Mouse (Mus musculus) liver, adult (tissue): ENCODE measurements at regions not wholly inside any gene's neighbourhood (a gene's known extent, or its start where the extent isn't known, plus 50 kb on each side); places are given as distances from the start of the nearest gene placed in this dataset.

ENCODE experiments used
- GATA4 ChIP-seq: IDR thresholded peaks from 2 replicates; pipeline ENCODE4 v1.6.1; 2014; ENCODE audit warnings: mild to moderate bottlenecking, low read length; ENCODE audit not compliant: insufficient replicate concordance

DNA sequence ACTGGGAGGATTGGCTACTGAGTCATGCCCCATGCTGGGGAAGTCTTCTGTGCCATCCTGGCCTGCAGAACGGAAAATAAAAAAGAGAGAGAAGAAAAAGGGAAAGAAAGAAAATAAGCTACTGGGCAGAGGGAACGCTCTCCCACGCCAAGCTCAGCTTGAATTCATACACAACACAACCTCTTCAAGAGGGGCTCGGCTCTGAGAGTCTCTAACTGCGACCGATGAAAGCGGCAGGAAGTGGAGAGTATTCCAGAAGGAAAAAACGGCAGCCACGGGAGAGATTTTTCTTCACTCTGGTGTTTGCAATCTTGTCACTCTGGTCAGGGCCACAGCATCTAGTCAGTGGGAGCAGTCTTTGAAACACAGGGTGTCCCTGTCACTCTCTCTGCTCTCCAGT is 358.6 kb downstream of the Sox9 start:
- no peak for TF ChIP-seq GATA4

DNA sequence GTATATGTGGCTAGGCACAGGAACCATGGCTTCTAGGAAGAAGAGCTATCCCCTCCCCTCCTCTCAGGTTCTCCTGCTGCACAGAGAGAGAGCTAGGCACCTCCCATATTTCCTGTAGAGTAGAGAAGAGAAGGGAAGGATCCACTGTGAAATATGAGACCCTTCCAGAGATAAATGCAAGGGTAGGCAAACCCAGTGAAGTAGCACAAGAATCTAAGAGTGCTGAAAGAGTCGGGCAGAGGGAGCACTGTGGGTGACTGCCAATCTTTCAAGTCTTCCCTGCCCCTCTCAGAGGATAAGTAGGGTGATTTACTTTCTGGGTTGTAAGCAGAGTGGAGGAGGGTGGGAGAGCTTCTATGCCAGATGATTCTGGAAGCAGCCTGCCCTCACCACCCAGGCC is 360.8 kb downstream of the Sox9 start:
- TF ChIP-seq GATA4 = no peak

DNA sequence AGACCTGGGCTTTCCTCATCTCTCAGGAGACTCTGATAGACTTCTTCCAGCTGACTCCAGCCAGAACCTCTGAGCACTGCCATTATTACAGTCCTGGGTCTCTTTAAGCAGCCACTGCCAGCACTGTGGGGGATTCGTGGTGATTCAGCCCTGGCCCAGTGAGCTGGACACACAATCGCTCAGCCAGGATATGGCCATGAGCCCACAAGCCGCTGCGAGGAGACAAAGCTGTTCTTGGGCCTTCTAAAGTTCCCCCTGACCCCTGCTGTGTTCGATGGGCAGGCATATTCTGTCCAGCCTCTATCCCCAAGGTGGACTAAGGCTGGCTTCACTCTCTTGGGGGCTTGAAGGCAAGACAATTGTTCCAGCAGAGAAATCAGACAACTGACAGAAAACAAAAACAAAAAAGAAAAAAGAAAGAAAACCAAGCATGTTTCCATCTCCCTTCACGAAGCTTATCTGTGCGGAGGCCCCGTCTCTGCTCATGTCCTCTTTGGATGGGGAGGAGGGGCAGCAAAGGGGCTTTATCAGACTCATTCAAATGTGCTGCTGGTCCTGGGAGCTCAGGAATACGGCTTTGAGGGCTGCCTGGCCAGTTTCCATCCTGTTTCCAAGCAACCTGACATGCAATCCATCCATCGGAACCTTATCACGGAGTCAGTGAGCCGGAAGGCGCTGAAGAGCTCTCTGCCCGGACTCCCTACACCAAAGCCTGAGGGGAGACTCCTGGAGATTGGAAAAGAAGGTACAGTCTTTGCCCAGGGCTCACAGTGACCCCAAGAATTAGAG is 362.0 kb downstream of the Sox9 start:
- TF ChIP-seq GATA4 = no peak

DNA sequence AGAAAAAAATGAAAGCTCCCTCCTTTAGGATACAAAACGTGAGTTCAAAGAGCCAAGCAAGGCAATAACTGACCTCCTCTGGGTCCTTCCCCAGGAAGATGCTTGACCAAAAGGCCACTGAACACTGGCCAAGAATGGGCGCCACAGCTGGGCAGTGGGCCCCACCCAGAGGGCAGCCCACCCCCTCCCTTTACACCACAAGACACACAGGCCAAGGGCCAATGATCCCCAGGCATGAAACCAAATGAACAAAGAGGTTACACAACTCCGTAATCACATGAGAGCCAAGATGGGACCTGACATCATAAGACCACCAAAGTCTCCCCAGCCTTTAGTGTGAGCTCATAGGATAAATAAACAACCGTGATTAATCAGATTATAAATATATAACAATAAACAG is 363.7 kb downstream of the Sox9 start:
- TF ChIP-seq GATA4 = no peak

DNA sequence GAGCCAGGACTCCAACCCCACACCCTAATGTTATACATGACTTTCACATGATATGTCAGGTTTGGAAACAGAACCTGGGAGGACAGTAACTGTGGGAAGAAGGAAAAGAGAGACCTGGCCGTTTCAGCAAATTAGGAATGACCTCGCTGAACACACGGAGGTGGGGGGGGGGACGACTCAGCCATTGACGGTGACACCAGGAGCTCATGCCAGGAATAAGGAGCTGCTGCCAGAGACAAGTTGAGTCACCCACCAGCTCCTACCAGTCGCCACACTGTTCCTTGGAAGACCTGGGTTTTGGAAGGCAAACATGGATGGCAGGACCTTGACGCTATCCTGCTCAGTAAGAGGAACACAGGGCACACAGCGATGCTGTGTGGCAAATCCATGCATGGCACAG is 364.7 kb downstream of the Sox9 start:
- no peak for TF ChIP-seq GATA4

DNA sequence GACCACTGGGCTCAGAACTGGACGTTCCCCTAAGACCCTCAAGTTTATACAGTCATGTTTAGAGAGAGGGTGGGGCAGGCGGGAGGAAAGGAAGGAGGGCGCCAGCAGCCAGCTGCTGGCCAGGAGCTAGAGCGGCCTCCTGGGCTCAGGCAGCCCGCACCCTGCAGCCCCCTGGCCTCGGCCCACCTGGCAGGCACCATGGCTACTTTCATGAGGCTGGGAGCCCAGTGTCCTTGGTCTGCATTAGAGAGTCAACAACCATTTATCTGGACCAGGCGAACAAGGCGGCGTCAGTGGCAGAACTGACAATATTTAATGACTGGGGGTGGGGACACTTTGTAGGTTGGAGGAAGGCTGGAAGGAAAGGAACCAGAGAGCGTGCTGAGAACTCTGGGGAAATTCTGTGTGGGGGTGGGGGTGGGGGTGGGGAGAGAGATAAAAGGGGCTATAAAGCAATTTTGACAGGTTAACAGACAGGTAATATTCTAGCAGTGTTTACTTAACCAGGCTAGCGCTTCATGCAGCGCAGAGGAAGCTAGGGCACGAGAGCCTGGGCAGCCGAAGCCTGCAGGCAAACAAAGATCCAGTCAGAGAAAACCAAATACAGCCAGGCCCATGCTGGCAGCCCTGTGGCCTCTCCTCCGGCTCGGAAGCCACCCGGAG is 365.6 kb downstream of the Sox9 start:
- TF ChIP-seq GATA4 = no peak

DNA sequence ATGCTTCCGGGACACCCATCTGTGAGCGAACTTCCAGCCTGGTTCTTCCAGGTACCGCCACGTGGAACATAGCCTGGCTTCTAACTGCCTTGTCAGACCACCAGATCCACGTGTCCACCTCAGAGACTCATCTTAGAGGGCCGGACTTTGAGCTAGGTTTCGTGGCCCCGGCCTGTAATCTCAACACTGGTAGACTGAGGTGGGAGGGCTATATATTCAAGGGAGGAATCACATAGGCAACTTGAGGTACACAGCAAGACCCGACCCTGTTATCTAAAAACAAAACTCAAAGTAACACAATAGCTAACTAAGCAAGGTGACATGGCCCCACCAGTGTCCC is 366.1 kb downstream of the Sox9 start:
- no peak for TF ChIP-seq GATA4

DNA sequence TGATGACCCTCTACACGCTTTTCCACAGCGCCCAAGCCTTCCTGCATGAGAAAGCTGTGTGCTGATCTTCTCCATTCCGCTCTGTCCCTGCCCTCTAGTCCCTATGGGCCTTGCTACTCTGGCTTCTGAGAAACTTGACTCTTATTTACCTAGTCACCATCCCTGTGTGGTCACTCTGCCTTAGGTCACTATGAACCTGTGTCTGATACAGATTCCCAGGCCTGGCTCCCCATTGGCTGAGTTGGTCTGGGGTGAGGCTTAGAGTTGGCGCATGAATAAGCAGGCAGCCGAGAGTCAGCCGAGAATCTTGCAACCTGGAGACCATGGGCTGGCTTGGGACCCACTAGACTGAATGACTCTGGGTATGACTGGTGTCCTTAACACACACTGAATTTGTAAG is 373.5 kb downstream of the Sox9 start:
- no peak for TF ChIP-seq GATA4

DNA sequence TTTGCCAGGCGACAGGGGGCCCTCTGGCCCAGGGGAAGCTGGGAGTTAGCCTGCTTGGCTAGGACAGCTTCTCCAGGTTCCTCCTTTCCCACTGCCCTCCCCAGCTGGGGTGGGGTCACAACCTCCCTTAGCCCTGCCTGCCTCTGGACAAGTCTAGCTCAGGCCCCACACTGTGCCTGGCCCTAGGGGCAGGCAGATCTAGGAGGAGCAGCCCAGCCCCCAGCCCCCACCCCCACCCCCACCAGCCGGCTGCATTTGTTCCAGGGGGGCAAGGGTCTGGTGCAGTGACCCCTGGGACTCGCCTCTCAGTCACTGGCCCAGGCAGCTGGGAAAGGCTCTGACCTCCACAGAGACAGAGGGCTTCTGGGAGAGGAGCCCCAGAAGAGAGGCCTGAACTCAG is 381.9 kb downstream of the Sox9 start:
- TF ChIP-seq GATA4 = no peak

DNA sequence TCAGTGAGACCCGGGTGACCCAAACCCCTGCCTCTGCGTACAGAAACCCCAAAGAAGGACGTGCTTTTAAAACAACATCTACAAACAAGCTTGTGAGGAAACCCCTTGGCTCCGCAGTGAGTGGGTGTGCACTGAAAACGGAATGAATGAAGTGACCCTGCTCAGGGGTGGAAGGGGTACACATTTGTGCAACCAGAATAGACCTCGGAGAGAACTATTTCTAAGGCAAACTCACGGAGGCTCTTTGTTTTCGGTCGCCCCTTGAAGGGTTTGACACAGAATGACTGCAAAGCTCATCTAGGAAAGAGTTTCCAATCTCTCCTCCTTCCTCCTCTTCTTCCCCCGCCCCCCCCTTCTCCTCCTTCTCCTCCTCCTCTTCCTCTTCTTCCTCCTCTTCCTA is 382.5 kb downstream of the Sox9 start:
- no peak for TF ChIP-seq GATA4

DNA sequence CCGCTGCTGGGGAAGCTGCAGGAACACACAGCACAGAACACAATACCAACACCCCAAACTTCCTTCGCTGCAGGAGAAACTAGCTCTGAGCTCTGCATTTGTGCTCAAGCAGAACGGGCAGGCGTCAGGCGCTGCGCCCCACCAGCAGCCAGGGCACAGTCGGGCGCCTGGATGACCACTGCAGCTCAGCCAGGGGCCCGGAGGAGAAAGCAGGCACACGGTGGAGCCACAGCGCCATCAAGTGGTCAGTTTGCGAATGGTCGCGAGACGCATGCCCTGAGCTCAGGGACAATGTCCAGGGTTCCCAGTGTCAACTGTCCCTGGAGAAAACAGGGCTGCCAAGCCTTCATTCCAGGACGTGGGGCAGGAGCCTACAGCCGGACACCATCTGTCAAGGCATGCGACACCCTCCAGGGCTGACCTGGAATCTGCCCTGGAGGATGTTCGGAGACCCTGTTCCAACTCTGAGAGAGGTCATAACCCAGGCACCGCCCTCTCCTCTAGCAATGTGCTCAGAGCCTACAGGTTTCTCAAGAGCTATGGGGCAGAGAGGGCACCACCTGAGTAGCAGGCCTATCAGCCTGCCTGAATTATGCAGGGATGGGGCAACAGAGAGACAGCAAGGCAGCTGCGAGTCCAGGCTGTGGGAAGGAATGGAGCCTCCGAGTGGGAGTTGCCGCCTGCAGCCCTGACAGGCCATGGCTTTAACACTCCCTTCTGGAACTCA is 383.2 kb downstream of the Sox9 start:
- TF ChIP-seq GATA4 = no peak

DNA sequence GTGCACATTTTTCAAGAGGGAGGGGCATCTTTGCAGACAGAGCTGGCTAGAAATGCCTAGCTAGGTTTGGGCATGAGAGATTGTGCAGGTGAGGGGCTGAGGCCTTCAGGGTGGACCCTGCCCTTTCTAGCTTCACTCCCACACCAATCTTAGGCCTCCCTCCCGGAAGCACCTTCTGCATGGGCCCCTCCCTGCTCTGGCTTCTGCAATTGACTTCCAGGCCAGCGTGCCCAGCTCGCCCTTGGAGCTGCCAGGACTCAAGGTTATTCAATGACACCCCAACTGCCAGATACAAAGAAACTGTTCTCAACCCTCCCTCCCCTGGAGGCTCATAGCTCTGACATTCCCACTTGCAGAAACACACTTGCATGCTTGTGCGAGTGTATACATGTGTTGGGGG is 384.5 kb downstream of the Sox9 start:
- TF ChIP-seq GATA4 = no peak

DNA sequence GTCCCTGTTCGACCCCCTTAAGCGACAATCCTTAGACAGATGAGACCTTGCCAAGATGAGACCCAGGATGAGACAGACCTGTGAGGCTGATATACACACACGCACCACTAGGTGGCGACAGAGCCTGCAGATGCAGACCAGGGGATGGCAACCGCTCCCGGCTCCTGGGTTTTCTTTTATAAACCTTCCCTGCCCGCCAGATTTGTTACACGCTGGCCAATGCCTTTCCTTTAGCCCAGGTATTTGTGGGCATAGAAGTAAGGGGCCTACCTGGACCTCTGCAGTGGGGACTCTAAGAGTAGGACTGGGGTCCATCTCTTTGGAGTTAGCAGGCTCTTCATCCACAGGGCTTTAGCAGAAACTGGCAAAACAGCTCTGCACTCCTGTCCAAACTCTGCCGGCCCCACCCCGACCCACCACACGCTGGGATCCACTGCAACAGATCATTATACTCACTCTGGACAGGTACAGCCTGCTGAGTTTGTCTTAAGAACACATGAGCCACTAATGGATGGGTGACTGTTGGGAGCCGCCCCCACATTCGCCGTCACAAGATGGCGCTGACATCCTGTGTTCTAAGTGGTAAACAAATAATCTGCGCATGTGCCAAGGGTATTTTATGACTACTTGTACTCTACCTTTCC is 390.6 kb downstream of the Sox9 start:
- TF ChIP-seq GATA4 = no peak

DNA sequence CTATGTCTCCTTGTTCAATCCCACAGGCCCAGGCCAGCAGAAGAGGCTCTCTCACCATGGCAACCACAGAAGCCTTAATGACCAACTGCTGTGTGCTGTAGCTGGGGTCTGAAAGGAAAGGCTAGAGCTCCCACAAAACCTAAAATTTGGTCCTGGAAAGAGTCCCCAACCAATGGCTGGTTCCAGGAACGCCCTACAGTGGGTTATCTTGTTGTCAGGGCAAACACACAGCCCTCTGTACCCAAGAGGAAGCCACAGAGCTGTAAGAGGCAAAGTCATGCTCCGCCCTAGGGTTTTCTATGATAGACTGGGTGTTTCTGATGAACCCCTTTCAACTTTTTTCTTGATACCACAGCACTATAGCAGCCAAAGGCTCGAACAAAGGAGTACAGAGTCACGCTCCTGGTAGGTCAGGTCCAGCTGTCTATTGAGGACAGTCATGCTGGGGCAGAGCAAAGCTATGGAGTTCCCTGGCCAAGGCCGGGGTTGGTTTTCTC is 392.0 kb downstream of the Sox9 start:
- no peak for TF ChIP-seq GATA4

DNA sequence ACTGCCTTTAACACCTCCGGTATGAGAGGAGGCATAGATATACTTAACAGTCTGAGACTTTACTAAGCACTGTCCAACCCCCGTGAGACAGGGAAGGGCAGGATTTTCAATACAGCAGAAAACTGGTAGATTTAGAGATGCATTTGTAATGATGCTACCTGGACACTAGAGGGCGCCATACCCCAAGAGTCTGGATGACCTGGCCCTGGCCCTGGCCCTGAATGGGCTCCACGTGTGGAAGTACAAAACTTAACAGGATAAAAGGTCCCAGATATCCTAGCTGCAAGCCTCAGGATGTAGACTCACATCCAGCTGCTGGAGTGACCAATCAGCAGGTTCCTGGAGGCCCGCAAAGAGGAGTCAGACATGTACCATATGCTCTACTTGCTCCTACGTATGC is 393.3 kb downstream of the Sox9 start:
- no peak for TF ChIP-seq GATA4

DNA sequence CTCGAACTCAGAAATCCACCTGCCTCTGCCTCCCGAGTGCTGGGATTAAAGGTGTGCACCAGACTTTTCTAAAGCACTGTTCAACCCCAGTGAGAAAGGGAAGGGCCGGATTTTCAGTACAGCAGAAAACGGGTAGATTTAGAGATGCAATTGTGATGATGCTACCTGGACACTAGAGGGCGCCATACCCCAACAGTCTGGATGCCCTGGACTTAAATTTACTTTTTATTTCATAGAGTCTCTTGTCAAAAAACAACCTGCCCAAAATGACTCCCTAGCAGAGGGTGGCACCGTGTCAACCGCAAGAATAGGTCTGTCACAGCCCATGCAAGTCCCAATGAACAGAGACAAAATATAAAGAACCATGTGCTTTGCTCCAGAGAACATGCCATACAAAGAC is 394.2 kb downstream of the Sox9 start:
- TF ChIP-seq GATA4 = no peak

DNA sequence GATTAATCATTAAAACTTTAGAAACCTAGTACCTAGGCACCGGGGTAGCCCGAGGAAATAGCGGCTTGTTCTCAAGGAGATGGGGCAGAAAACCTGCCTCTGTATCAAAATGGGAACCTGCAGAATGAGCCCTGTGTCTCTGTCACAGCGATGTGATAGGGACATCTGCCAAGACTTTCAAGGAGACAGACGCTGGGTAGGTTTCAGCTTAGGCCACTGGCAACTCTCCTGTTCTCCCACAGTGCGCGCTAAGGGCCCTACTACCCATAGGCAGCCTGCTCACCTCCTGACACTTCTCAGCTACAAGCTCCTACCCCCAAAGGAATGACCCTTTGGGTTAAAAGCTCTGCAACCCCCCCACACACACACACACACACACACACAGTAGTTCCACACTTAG is 396.4 kb downstream of the Sox9 start:
- TF ChIP-seq GATA4 = no peak
